Mouse (Mus musculus) forebrain, embryonic 13.5 days (tissue): ENCODE measurements at regions not wholly inside any gene's neighbourhood (a gene's known extent, or its start where the extent isn't known, plus 50 kb on each side); places are given as distances from the start of the nearest gene placed in this dataset.

ENCODE experiments used
- ATAC-seq: fragments of 200-750 bp; cut with Nextera tagmentation; 2 replicates; pipeline ENCODE4 v1.8.0; 2017
- H3K27ac ChIP-seq: fragments of 300-500 bp; sonication (generic); 2 replicates; pipeline ENCODE4 v1.5.1; 2015; ENCODE audit warnings: inconsistent platforms, mild to moderate bottlenecking, moderate library complexity
- H3K27me3 ChIP-seq: fragments of 300-500 bp; sonication (generic); 2 replicates; pipeline ENCODE4 v1.6.1; 2015; ENCODE audit warnings: mild to moderate bottlenecking, inconsistent platforms
- H3K36me3 ChIP-seq: fragments of 300-500 bp; sonication (generic); 2 replicates; pipeline ENCODE4 v1.6.1; 2015; ENCODE audit warnings: mild to moderate bottlenecking, inconsistent platforms; ENCODE audit not compliant: poor library complexity, severe bottlenecking
- H3K4me1 ChIP-seq: fragments of 300-500 bp; sonication (generic); 2 replicates; pipeline ENCODE4 v1.6.1; 2015; ENCODE audit warnings: inconsistent platforms
- H3K4me2 ChIP-seq: fragments of 300-500 bp; sonication (generic); 2 replicates; pipeline ENCODE4 v1.6.1; 2015; ENCODE audit warnings: inconsistent platforms, mild to moderate bottlenecking, moderate library complexity
- H3K4me3 ChIP-seq: fragments of 300-500 bp; sonication (generic); 2 replicates; pipeline ENCODE4 v1.5.1; 2015; ENCODE audit warnings: mild to moderate bottlenecking, inconsistent platforms
- H3K9ac ChIP-seq: fragments of 300-500 bp; sonication (generic); 2 replicates; pipeline ENCODE4 v1.6.1; 2015; ENCODE audit warnings: mild to moderate bottlenecking, inconsistent platforms
- H3K9me3 ChIP-seq: fragments of 300-500 bp; sonication (generic); replicated peaks from 2 replicates; pipeline ENCODE4 v1.6.1; 2016; ENCODE audit warnings: inconsistent platforms
- WGBS: fragments of 180-500 bp; shearing (Covaris S2); methylation state at CpG from one replicate; pipeline ENCODE4 v1.1.7; 2015; 5-methylcytosine and 5-hydroxymethylcytosine counted together

GRCm38 (mm10) chr10:117459041-117459475 is 79.2 kb upstream of the Cpsf6 start:
- ATAC-seq = no peak
- WGBS = 91% methylated on average over 2 of the region's 2 CpGs
- peaks cover 2% of the 10 kb centered on the region; the same call in 1 of the 2 replicates for H3K27me3 ChIP-seq

GRCm38 (mm10) chr10:117458271-117459040 is 78.6 kb upstream of the Cpsf6 start:
- Histone ChIP-seq H3K27ac (no peak overlapping the region), H3K9me3 (no peaks in the 10 kb centered on the region), H3K4me3 (no peak overlapping the region), H3K27me3 (peaks cover 2% of the 10 kb centered on the region; the same call in 1 of the 2 replicates), H3K36me3 (no peaks in the 10 kb centered on the region), H3K4me2 (no peak overlapping the region), H3K9ac (no peak overlapping the region), H3K4me1 (0 out of 2 replicates have a peak, but pooled peaks cover 7% of the 10 kb centered on the region)
- no peak for ATAC-seq
- 80% methylated on average over 11 of the region's 11 CpGs for WGBS

More at GRCm38 (mm10) chr10:117459041-117459475, 79.2 kb upstream of the Cpsf6 start:
- H3K9ac ChIP-seq = no peak overlapping the region
- no peaks in the 10 kb centered on the region for H3K9me3 ChIP-seq
- no peaks in the 10 kb centered on the region for H3K36me3 ChIP-seq
- 0 out of 2 replicates have a peak, but pooled peaks cover 7% of the 10 kb centered on the region for H3K4me1 ChIP-seq
- no peak overlapping the region for H3K27ac ChIP-seq
- no peak overlapping the region for H3K4me3 ChIP-seq
- no peak overlapping the region for H3K4me2 ChIP-seq

GRCm38 (mm10) chr10:117457701-117457950 is 77.8 kb upstream of the Cpsf6 start:
- no peak overlapping the region for H3K9ac ChIP-seq
- H3K36me3 ChIP-seq = no peaks in the 10 kb centered on the region
- 53% methylated on average over 2 of the region's 2 CpGs for WGBS
- no peak overlapping the region for H3K4me2 ChIP-seq
- ATAC-seq = no peak
- H3K4me1 ChIP-seq = 0 out of 2 replicates have a peak, but pooled peaks cover 7% of the 10 kb centered on the region
- H3K9me3 ChIP-seq = no peaks in the 10 kb centered on the region
- H3K27me3 ChIP-seq = peaks cover 2% of the 10 kb centered on the region; the same call in 1 of the 2 replicates
- no peak overlapping the region for H3K4me3 ChIP-seq
- no peak overlapping the region for H3K27ac ChIP-seq

DNA sequence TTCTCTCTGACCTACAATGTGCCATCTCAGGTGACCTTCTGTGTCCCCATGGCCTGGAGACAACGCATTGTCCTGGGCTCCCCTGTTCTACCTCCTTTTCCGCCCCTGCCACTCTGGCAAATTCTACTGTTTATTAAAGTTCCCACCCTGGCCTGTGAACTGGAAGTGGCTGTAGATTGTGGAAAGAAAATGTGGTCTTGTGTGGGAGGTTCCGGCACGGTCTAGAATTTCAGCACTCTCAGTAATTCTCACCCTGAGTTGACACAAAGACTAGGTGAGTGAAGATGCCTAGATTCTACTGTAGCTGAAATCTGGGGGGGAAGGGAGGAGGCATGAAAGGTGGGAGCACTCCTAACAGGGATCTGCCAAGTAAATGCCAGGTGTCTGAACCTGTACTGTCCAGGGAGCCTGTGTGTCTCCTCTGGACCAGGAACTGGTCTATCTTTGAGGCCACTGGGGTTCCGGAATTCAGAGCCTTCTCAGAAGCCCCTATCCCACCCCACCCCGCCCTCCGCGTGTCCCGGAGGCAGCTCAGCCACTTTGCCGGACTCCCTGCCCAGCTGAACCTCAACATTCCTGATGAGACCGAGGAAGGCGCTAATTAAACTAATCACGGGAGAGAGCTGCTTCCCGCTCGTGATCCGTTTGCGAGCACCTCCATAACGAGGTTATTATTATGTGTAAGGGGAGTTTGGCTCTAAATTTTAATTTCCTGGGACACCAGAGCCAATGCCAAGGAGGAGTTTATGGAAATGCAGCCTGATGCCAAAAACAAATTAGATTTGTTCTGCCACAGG is 77.3 kb upstream of the Cpsf6 start:
- Histone ChIP-seq H3K27me3 (peaks cover 2% of the 10 kb centered on the region; the same call in 1 of the 2 replicates), H3K4me1 (0 out of 2 replicates have a peak, but pooled peaks cover 7% of the 10 kb centered on the region), H3K27ac (no peak overlapping the region), H3K4me2 (no peak overlapping the region), H3K9me3 (no peaks in the 10 kb centered on the region), H3K36me3 (no peaks in the 10 kb centered on the region), H3K9ac (no peak overlapping the region), H3K4me3 (no peak overlapping the region)
- 45% methylated on average over 18 of the region's 18 CpGs for WGBS
- ATAC-seq = no peak

GRCm38 (mm10) chr10:117456427-117456826 is 76.6 kb upstream of the Cpsf6 start:
- H3K36me3 ChIP-seq = no peaks in the 10 kb centered on the region
- no peaks in the 10 kb centered on the region for H3K9me3 ChIP-seq
- peaks cover 2% of the 10 kb centered on the region; the same call in 1 of the 2 replicates for H3K27me3 ChIP-seq
- H3K9ac ChIP-seq = no peak overlapping the region
- no peak for ATAC-seq
- 82% methylated on average over 8 of the region's 8 CpGs for WGBS
- no peak overlapping the region for H3K4me3 ChIP-seq
- no peak overlapping the region for H3K4me2 ChIP-seq
- H3K27ac ChIP-seq = no peak overlapping the region
- 0 out of 2 replicates have a peak, but pooled peaks cover 7% of the 10 kb centered on the region for H3K4me1 ChIP-seq

DNA sequence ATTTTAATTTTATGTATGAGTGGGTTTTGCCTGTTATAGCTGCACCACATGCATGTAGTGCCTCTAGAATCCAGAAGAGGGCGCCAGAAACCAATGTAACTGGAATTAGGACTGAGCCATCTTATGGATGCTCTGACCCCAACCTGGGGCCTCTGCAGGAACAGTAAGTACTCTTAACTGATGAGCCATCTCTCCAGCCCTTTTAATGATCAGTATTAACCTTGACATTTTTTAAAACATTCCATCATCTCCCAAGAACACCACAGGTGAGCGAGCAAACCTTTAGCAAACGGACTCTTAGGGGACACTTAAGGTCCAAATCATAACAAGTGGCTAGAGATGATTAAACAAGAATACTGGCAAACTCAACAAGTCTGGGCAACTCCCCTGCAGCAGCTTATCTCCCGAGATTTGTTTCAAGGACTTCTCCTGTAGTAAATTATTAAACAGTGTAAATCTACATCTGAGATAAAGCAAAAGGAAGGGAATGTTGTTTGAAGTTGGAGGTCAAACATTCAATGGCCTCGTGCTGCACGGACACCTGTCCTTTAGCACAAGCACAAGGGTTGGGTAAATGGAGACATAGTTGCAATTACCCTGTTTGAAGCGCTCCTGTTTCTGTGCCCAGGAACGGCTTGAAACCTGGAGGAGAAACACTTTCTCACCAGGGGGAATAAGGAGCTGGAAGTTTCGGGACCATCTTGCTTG is 75.9 kb upstream of the Cpsf6 start:
- Histone ChIP-seq H3K36me3 (no peaks in the 10 kb centered on the region), H3K27ac (no peak overlapping the region), H3K9ac (no peak overlapping the region), H3K4me3 (no peak overlapping the region), H3K4me1 (0 out of 2 replicates have a peak, but pooled peaks cover 7% of the 10 kb centered on the region), H3K27me3 (peaks cover 2% of the 10 kb centered on the region; the same call in 1 of the 2 replicates), H3K4me2 (no peak overlapping the region), H3K9me3 (no peaks in the 10 kb centered on the region)
- WGBS = 74% methylated on average over 9 of the region's 9 CpGs
- ATAC-seq = peak; percentile 59; the same call in 1 of the 2 replicates

DNA sequence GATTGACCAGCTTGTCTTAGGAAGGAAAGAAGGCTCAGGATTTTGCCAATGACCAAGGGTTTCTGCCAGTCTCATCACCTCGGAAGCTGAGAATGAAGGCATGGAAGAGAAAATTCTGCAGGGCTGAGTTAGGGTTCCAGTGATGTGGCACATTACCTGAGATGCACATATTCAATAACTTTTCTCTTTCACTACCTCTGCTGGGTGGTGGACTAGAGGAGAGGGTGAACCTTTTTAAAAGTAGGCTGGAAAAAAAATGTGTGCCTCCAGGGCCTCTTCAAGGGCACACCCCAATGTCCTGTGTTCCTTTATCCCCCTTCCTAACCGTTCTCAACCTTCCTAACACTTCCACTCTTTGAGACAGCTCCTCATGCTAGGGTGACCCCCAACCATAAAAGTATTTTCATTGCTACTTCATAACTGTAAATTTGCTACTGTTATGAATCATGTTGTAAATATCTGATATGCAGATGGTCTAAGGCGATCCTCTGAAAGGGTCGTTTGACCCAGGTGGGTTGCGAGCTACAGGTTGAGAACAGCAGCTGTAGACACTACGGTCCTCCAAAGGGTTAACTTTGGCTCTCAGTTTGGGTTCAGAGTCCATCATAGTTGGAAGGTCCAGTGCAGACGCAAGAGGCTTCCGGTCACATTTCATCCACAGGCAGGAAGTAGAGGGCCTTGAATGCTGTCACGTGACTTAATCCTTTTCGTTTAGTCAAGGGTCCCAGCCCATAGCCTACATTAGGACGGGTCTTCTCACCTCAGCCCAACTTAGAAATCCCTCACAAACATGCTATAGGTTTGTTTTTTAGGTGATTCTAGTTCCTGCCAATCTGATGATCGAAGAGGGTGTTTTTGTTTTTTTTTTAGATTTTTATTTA is 75.1 kb upstream of the Cpsf6 start:
- H3K4me2 ChIP-seq = no peak overlapping the region
- no peak overlapping the region for H3K9ac ChIP-seq
- H3K4me3 ChIP-seq = no peak overlapping the region
- WGBS = 69% methylated on average over 12 of the region's 12 CpGs
- ATAC-seq = no peak
- H3K4me1 ChIP-seq = 0 out of 2 replicates have a peak, but pooled peaks cover 7% of the 10 kb centered on the region
- H3K9me3 ChIP-seq = no peaks in the 10 kb centered on the region
- H3K27ac ChIP-seq = no peak overlapping the region
- H3K27me3 ChIP-seq = peaks cover 2% of the 10 kb centered on the region; the same call in 1 of the 2 replicates
- H3K36me3 ChIP-seq = no peaks in the 10 kb centered on the region

GRCm38 (mm10) chr10:117454171-117454500 is 74.3 kb upstream of the Cpsf6 start:
- Histone ChIP-seq H3K9me3 (no peaks in the 10 kb centered on the region), H3K9ac (no peak overlapping the region), H3K27ac (no peak overlapping the region), H3K4me3 (no peak overlapping the region), H3K36me3 (no peaks in the 10 kb centered on the region), H3K4me2 (no peak overlapping the region), H3K27me3 (peaks cover 2% of the 10 kb centered on the region; the same call in 1 of the 2 replicates), H3K4me1 (0 out of 2 replicates have a peak, but pooled peaks cover 7% of the 10 kb centered on the region)
- 93% methylated on average over 3 of the region's 3 CpGs for WGBS
- ATAC-seq = no peak

DNA sequence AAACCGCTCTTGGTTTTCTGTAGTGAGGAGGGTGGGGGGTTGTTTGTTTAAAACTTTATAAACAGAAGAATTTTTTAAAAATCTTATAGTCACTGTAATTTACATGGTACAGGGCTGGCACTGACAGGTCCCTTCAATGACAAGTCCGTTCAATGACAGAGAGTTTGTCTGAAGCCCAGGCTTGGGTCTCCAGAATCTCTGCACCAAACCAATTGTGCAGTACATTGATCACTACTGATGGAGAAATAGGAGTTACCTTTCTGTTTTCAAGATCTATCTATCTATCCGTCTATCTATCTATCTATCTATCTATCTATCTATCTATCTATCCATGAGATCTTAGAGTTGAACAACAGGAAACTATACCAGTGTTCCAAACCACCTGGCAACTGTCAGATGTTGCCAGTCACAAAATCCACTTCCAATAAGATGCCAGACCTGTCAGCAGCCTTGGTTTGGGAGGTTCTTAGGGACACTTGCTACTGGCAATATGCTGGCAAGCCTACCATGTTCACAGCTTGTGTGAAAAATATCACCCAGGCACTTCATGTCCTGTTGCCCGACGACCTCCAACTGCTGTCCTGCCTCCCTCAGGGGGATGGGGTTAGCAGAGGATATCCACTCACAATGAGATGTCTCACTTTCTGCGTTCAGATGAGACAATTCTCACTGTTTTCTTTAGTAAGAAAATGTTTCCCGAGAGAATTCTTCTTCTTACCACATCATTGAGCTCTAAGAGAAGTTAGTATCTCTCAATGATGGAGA is 73.8 kb upstream of the Cpsf6 start:
- no peaks in the 10 kb centered on the region for H3K36me3 ChIP-seq
- 0 out of 2 replicates have a peak, but pooled peaks cover 7% of the 10 kb centered on the region for H3K4me1 ChIP-seq
- WGBS = 89% methylated on average over 7 of the region's 7 CpGs
- no peak overlapping the region for H3K4me3 ChIP-seq
- H3K9me3 ChIP-seq = no peaks in the 10 kb centered on the region
- no peak overlapping the region for H3K9ac ChIP-seq
- peaks cover 2% of the 10 kb centered on the region; the same call in 1 of the 2 replicates for H3K27me3 ChIP-seq
- H3K27ac ChIP-seq = no peak overlapping the region
- no peak for ATAC-seq
- H3K4me2 ChIP-seq = no peak overlapping the region

DNA sequence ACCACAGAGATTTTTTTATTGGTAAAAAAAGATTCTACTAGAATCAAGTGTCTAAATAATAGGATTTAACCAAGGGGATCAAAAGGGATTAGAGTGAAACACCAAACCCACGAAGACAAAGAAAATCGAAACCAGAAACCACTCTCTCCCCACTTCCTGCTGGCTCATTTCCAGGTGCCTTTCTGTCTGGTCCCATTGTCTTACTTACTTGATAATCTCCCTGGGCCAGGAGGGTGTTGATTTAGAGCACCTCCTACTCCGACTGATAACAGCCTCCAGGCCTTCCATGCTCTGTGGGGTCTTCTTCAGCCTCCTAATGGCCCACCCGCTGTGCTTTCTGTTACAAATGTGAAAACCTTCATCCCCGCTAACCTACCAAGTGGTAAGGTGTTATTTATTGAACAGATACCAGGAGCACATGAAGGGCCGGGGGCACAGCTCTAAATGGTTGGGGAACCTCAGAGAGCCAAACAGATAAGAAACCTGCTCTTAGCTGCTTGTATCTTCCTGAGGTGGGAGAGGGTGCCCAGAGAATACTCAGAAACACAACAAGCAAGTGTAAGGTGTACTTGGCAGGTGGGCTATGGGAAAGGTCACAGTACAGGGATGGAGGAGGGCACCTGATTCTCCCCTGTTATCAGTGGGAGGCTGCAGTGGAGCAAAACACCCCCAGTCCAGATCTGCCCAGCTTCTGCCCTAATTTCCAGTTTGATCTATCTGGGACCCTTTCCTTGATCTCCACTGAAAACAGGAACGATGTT is 72.6 kb upstream of the Cpsf6 start:
- Histone ChIP-seq H3K4me3 (no peak overlapping the region), H3K4me1 (0 out of 2 replicates have a peak, but pooled peaks cover 4% of the 10 kb centered on the region), H3K27ac (no peak overlapping the region), H3K9me3 (no peaks in the 10 kb centered on the region), H3K9ac (no peak overlapping the region), H3K27me3 (peaks cover 2% of the 10 kb centered on the region; the same call in 1 of the 2 replicates), H3K4me2 (no peak overlapping the region), H3K36me3 (no peaks in the 10 kb centered on the region)
- 23% methylated on average over 7 of the region's 7 CpGs for WGBS
- ATAC-seq = no peak
